In genomic region chr1:82468872-82469271, GRCm38 (mm10) we compare ENCODE assay signal across 19 mouse cellular contexts.
"Had no signal": no experiment of that assay in that cellular context is flagged by ENCODE, and none has a peak within 500 bp of the region (broad histone marks: within the 10 kb centered on the region; RNA-seq: fewer than 3 reads in every experiment).

No protein-coding gene starts in this region.

- H3K4me1 ChIP-seq: liver, embryonic 13.5 days; megakaryocyte, embryonic 14.5 days had no signal

- H3K9me3 ChIP-seq: liver, embryonic 13.5 days; midbrain, embryonic 10.5 days; neural tube, embryonic 13.5 days had no signal

- H3K36me3 ChIP-seq: liver, embryonic 13.5 days; midbrain, embryonic 10.5 days; neural tube, embryonic 13.5 days had no signal

- H3K4me2 ChIP-seq: liver, embryonic 13.5 days; neural tube, embryonic 13.5 days had no signal

- H3K9ac ChIP-seq: liver, embryonic 13.5 days; neural tube, embryonic 13.5 days had no signal

- H3K27me3 ChIP-seq: liver, embryonic 13.5 days; megakaryocyte, embryonic 14.5 days; neural tube, embryonic 13.5 days had no signal

- DNase-seq: kidney, adult 9 months; kidney, postnatal 25 days; layer of hippocampus, adult 9-11 months; layer of hippocampus, postnatal 36 days; liver, embryonic 13.5 days; lung, adult 2 months; lung, postnatal 14 days; lung, postnatal 4 days; midbrain, embryonic 14.5 days; retina, postnatal 1 day; thymus, adult 2 months; thymus, postnatal 14 days; thymus, postnatal 4 days had no signal

- H3K27ac ChIP-seq: kidney, postnatal 0 days; layer of hippocampus, adult 2 months; left cerebral cortex, adult 2 months; liver, embryonic 13.5 days; midbrain, embryonic 10.5 days; neural tube, embryonic 13.5 days had no signal

- H3K4me3 ChIP-seq: layer of hippocampus, adult 2 months; left cerebral cortex, adult 2 months; liver, embryonic 13.5 days; megakaryocyte, embryonic 14.5 days; midbrain, embryonic 10.5 days; neural tube, embryonic 13.5 days had no signal
